Mouse (Mus musculus) liver, adult 2 months (tissue): Measurements from ENCODE around the gene Tomm22. TPM values are rescaled to one million over a fixed set of nuclear protein-coding genes. Genes with fewer than 3 reads are reported as not detected.
A peak's percentile ranks its signal among the peaks of the same experiment; 100 is the strongest.
"Not testable (repeated sequence)": the region's sequence is repeated elsewhere in the genome, so short reads cannot be mapped to it uniquely, and the experiment has no call there.

ENCODE experiments used
- DNase-seq: peaks from one replicate; pipeline ENCODE4 v3.0.0-alpha.2; 2011; ENCODE audit warnings: low read depth, low spot score; ENCODE audit errors: extremely low read depth
- H3K27ac ChIP-seq: fragments of 200-500 bp; replicated peaks from 2 replicates; pipeline ENCODE4 v1.5.1; 2012; ENCODE audit warnings: low read depth, mild to moderate bottlenecking, control low read depth, inconsistent platforms, low read length; ENCODE audit not compliant: insufficient read depth
- H3K27me3 ChIP-seq: fragments of 200-500 bp; 2 replicates; pipeline ENCODE4 v1.6.1; 2012; ENCODE audit warnings: mild to moderate bottlenecking, moderate library complexity, low read length, inconsistent platforms; ENCODE audit not compliant: control insufficient read depth, insufficient read depth
- H3K36me3 ChIP-seq: fragments of 200-500 bp; 2 replicates; pipeline ENCODE4 v1.6.1; 2012; ENCODE audit warnings: low read length, inconsistent platforms; ENCODE audit not compliant: control insufficient read depth, insufficient read depth
- H3K4me1 ChIP-seq: fragments of 200-500 bp; 2 replicates; pipeline ENCODE4 v1.6.1; 2011; ENCODE audit warnings: low read length; ENCODE audit not compliant: control insufficient read depth, insufficient read depth
- H3K4me3 ChIP-seq: fragments of 200-500 bp; 2 replicates; pipeline ENCODE4 v1.5.1; 2011; ENCODE audit warnings: low read depth, mild to moderate bottlenecking, control low read depth, low read length, moderate library complexity; ENCODE audit not compliant: insufficient read depth
- H3K79me2 ChIP-seq: fragments of 200-500 bp; 2 replicates; pipeline ENCODE4 v1.6.1; 2012; ENCODE audit warnings: inconsistent platforms, mild to moderate bottlenecking, low read length, moderate library complexity; ENCODE audit not compliant: control insufficient read depth, insufficient read depth
- H3K9ac ChIP-seq: fragments of 200-500 bp; 2 replicates; pipeline ENCODE4 v1.6.1; 2012; ENCODE audit warnings: low read depth, mild to moderate bottlenecking, control low read depth, inconsistent platforms, low read length
- CTCF ChIP-seq: fragments of 200-500 bp; IDR thresholded peaks from 2 replicates; pipeline ENCODE4 v1.5.1; 2011; ENCODE audit warnings: low read depth, low read length, control low read depth
- POLR2A ChIP-seq: fragments of 200-500 bp; IDR thresholded peaks from 2 replicates; pipeline ENCODE4 v1.6.1; 2011; ENCODE audit warnings: low read length, control low read depth; ENCODE audit not compliant: insufficient read depth; ENCODE audit errors: extremely low read depth
- WGBS: fragments of 180-500 bp; shearing (Covaris S2); methylation state at CpG from one replicate; pipeline ENCODE4 v1.1.7; 2018; 5-methylcytosine and 5-hydroxymethylcytosine counted together
- polyA plus RNA-seq: library from polyadenylated mRNA; depleted of rRNA; stranded (reverse); fragments of >200 nt; gene quantifications from 2 replicates; pipeline ENCODE4 v1.2.3, GENCODE M21; 2012
- total RNA-seq: library from RNA; depleted of rRNA; stranded (reverse); fragments of >200 nt; gene quantifications from 2 replicates; pipeline ENCODE4 v1.2.3, GENCODE M21; 2014

The Tomm22 gene
- total and polyA plus RNA-seq, 2 experiments: 23.9 to 46.0 TPM

- Histone ChIP-seq H3K9ac (no peak overlapping the region), H3K4me1 (peaks cover 2% of the 10 kb centered on the region), H3K27me3 (no peaks in the 10 kb centered on the region), H3K79me2 (no peaks in the 10 kb centered on the region), H3K4me3 (no peak overlapping the region), H3K27ac (no peak overlapping the region), H3K36me3 (no peaks in the 10 kb centered on the region)
- TF ChIP-seq POLR2A (no peak), CTCF (no peak)
- 95% methylated on average over 8 of the region's 8 CpGs for WGBS
- no peak for DNase-seq
These were observed 6.0 kb upstream of the Tomm22 start for GRCm38 (mm10) chr15:79664666-79665065.

GRCm38 (mm10) chr15:79669195-79669594 lies 1.5 kb upstream of the Tomm22 start:
- Histone ChIP-seq H3K36me3 (peaks cover 5% of the 10 kb centered on the region), H3K9ac (no peak overlapping the region), H3K27ac (no peak overlapping the region), H3K4me1 (peaks cover 8% of the 10 kb centered on the region), H3K79me2 (peaks cover 10% of the 10 kb centered on the region), H3K27me3 (no peaks in the 10 kb centered on the region), H3K4me3 (no peak overlapping the region)
- TF ChIP-seq POLR2A (no peak), CTCF (peak; percentile 35; the same call in 1 of the 2 replicates)
- peak; percentile 43 for DNase-seq
- WGBS: 23% methylated on average over 10 of the region's 10 CpGs

- Histone ChIP-seq H3K36me3 (peaks cover 14% of the 10 kb centered on the region), H3K27ac (peak overlapping the region; percentile 38; the same call in 1 of the 2 replicates), H3K79me2 (peaks cover 10% of the 10 kb centered on the region), H3K4me3 (peak overlapping the region; percentile 94), H3K9ac (peak overlapping the region; percentile 94), H3K4me1 (peaks cover 8% of the 10 kb centered on the region), H3K27me3 (no peaks in the 10 kb centered on the region)
- DNase-seq: no peak
- TF ChIP-seq CTCF (no peak), POLR2A (no peak)
- WGBS: under 1% methylated on average over 35 of the region's 37 CpGs
These were observed 275 bp downstream of the Tomm22 start for GRCm38 (mm10) chr15:79670972-79671299.

- not testable (repeated sequence) for H3K27ac ChIP-seq, H3K4me3 ChIP-seq, DNase-seq, H3K4me1 ChIP-seq, H3K27me3 ChIP-seq
- peaks cover 16% of the 10 kb centered on the region for H3K36me3 ChIP-seq
- peaks cover 10% of the 10 kb centered on the region for H3K79me2 ChIP-seq
- peak overlapping the region; percentile 8; the same call in 1 of the 2 replicates for H3K9ac ChIP-seq
- 54% methylated on average over 11 of the region's 11 CpGs for WGBS
These were observed 1.2 kb downstream of the Tomm22 start for GRCm38 (mm10) chr15:79671828-79672348.

- Histone ChIP-seq H3K27me3 (no peaks in the 10 kb centered on the region), H3K9ac (no peak overlapping the region), H3K79me2 (peaks cover 22% of the 10 kb centered on the region; the same call in 1 of the 2 replicates), H3K36me3 (peaks cover 17% of the 10 kb centered on the region), H3K4me1 (peaks cover 10% of the 10 kb centered on the region), H3K27ac (no peak overlapping the region), H3K4me3 (no peak overlapping the region)
- DNase-seq: no peak
- WGBS: 50% methylated on average over 2 of the region's 2 CpGs
- TF ChIP-seq CTCF (no peak), POLR2A (no peak)
These were observed 7.3 kb downstream of the Tomm22 start for GRCm38 (mm10) chr15:79677936-79678335.

- Histone ChIP-seq H3K36me3 (no peaks in the 10 kb centered on the region), H3K27ac (no peak overlapping the region; the same call in 1 of the 2 replicates), H3K27me3 (no peaks in the 10 kb centered on the region), H3K4me1 (peaks cover 43% of the 10 kb centered on the region), H3K9ac (no peak overlapping the region), H3K79me2 (peaks cover 31% of the 10 kb centered on the region; the same call in 1 of the 2 replicates), H3K4me3 (no peak overlapping the region)
- DNase-seq: peak; percentile 58
- WGBS: 53% methylated on average over 4 of the region's 4 CpGs
- TF ChIP-seq CTCF (no peak), POLR2A (no peak)
These were observed 11.3 kb downstream of the Tomm22 start for GRCm38 (mm10) chr15:79681973-79682372.
